Mouse (Mus musculus) bone marrow macrophage, adult 2 months (primary cell): ENCODE data around the gene Gdf7. TPM values are rescaled to one million over a fixed set of nuclear protein-coding genes. Genes with fewer than 3 reads are reported as not detected.

ENCODE experiments used
- H3K27ac ChIP-seq: 2 replicates; pipeline ENCODE4 v1.5.1; 2012; ENCODE audit warnings: low read depth, low read length; ENCODE audit not compliant: insufficient read depth
- H3K4me1 ChIP-seq: 2 replicates; pipeline ENCODE4 v1.6.1; 2012; ENCODE audit warnings: low read length; ENCODE audit not compliant: control insufficient read depth, insufficient read depth
- H3K4me3 ChIP-seq: 2 replicates; pipeline ENCODE4 v1.5.1; 2012; ENCODE audit warnings: mild to moderate bottlenecking, low read length, moderate library complexity; ENCODE audit not compliant: insufficient read depth
- CTCF ChIP-seq: IDR thresholded peaks from 2 replicates; pipeline ENCODE4 v1.5.1; 2012; ENCODE audit warnings: low read depth, mild to moderate bottlenecking, low read length, moderate library complexity
- POLR2A ChIP-seq: IDR thresholded peaks from 2 replicates; pipeline ENCODE4 v1.6.1; 2012; ENCODE audit warnings: mild to moderate bottlenecking, low read depth, low read length, borderline replicate concordance
- polyA plus RNA-seq: library from polyadenylated mRNA; stranded (reverse); fragments of >200 nt; gene quantifications from 2 replicates; pipeline ENCODE4 v1.2.4, GENCODE M21; 2012; ENCODE audit not compliant: missing spikeins, insufficient read depth, insufficient read length

Gene Gdf7
- polyA plus RNA-seq, 1 experiment: not detected

DNA sequence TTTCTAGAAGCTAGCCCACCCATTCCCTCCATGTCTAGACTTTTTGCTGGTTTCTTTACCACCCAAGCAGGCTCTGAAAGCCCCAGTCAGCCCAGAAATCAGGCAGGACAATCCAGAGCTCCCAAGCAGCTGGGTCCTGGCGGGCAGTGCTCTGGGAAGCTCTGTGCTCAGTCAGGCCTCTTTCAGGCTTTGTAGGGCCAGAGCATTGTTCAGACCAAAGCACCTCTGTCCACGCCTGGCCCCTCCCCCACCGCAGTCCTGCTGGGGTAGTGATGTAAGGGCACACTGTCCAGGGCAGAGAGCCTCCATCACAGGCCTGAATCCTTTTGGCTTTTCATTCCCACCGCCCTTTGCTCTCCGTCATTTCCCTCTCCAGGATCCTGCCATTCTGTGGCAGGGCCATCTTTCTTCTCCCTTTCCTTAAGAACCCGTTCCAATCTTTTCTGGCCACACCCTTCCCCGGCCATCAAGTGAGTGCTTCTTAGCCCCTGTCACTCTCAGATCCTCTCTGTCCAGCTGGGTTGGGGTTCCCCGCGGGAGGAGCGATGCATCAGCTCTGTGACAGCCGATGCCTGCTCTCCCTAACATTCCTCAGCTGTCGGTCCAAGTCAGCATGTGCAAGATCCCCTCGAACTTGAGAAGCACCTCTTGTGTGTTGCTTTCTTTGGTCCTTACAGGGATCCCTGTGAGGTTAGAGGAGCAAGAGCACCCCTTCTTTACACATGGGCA, 38.0 kb upstream of the Gdf7 start:
- H3K4me3 ChIP-seq: no peak overlapping the region
- no peak overlapping the region for H3K27ac ChIP-seq
- no peak for TF ChIP-seq CTCF
- no peak for TF ChIP-seq POLR2A
- H3K4me1 ChIP-seq: peaks cover 15% of the 10 kb centered on the region

DNA sequence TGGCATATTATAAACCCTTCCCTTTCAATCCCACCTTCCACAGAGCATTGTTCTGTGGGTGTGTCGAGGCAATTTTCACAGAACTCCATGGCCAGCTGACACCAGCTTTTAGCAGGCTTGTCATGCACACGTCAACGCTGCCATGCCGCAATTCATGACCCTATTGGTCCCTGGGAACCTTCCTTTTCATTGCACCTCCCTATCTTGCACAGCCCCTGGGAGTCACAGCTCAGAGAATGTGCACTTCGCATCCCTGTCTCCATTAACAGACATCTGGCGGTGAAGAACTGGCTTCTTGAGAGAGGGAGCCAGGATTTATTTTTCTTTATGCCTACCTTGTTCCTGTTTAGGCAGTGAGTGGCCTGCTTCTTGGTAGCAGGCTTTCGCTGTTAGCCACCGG, 37.2 kb upstream of the Gdf7 start:
- no peak overlapping the region for H3K4me3 ChIP-seq

DNA sequence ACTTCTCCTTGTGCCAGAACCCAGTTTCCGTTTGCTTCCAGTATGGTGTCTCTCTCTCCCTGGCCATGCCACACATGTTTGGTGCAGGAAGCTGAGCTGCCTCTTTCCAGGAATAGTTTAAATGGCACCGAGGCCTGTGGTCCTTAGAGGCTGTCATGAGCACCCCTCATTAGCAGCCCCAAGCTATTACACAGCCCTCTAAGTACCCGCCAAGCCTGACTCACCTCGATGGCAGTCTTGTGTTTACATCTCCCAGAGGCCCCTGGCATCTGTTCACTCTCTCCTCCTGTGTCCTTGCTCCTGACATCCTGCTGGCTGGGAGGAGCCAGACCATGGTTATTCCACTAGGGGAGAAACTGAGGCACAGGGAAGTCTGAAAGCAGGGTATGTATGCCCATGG, 36.7 kb upstream of the Gdf7 start:
- Histone ChIP-seq H3K27ac (no peak overlapping the region), H3K4me3 (no peak overlapping the region), H3K4me1 (peaks cover 6% of the 10 kb centered on the region)
- TF ChIP-seq POLR2A (no peak), CTCF (no peak)

More for the DNA sequence above, 37.2 kb upstream of the Gdf7 start:
- Histone ChIP-seq H3K27ac (no peak overlapping the region), H3K4me1 (peaks cover 7% of the 10 kb centered on the region)
- TF ChIP-seq CTCF (no peak), POLR2A (no peak)

DNA sequence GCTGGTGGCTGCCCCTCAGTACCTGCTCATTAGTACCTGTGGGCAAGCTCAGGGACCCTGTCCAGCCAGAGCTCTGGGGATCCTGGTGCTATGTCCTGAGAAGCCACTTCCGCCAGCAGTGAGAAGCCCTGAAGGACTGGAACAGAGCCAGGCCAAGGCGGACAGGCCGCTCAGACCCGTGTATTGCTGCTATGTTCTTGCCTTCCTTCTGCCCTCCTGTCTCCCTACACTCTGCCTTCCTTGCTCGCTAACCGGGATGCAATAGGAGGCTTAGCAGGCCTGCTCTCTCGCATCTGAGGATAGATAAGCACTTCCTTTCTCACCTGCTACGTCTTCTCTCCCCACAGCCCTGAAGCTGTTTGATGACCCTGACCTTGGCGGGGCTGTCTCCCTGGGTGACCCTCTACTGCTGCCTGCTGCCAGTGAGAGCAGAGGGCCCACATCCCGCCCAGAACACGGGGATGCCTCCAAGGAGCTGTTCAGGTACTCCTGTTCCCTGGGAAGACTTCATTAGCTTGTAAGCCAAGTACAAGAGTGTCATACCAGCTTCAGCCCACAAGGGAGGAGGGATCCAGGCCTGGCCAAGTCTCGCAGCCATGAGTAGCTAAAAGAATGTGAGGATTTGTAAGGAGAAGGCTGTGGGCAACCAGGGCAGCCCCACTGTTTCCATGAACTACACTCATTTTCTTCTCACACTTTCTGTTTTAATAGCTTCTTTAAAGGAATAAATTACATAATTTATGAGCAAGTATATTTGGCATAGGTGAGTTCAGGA, 35.7 kb upstream of the Gdf7 start:
- no peak overlapping the region for H3K27ac ChIP-seq
- peaks cover 6% of the 10 kb centered on the region for H3K4me1 ChIP-seq
- TF ChIP-seq POLR2A (no peak), CTCF (no peak)
- no peak overlapping the region for H3K4me3 ChIP-seq

DNA sequence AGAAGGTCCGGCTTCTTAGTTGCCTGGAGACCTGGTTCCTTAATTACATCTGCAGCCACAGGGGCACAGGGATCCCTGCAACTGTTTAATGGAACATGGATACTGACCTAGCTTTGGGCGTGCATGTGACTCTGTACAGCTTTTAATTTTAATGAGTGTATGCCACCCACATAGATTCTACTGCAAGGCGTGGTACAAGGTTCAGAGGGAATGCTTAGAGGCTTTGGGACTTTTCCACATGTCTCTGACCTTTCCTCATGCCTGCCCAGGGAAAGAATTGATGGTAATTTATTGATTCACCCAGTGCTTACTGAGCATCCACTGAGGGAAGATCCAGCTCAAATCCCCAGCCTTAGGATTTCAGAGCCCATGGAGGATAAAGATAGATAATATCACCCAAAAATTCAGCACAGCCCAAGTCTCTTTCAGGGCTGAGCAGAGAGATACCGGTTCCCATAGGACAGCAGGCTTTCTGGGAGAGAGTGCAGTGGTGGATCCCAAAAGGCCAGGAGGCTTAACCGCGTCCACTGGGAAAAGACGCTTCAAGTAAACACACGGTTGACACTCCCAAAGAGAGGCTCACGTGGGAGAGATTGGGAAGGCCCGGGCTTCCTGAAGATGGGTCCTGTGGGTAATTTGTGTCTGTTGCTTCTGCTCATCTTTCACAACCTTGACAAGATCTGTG, 35.0 kb upstream of the Gdf7 start:
- no peak overlapping the region for H3K27ac ChIP-seq

DNA sequence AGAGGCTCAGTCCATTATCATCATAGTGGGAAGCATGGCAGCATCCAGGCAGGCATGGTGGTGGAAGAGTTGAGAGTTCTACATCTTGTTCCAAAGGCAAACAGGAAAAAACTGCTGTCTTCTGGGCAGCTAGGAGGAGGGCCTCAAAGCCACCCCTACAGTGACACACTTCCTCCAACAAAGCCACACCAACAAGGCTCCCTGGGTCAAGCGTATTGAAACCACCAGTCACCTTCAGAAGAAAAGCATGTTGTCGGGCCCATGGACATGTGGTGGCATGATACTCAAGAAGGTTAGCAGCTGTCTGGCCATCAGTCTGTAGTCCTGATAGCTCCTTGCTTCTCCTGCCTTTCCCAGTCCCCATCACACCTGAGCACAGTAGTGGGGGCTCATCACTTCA, 33.7 kb upstream of the Gdf7 start:
- Histone ChIP-seq H3K4me3 (no peak overlapping the region), H3K27ac (no peak overlapping the region), H3K4me1 (no peaks in the 10 kb centered on the region; the same call in 1 of the 2 replicates)
- TF ChIP-seq POLR2A (no peak), CTCF (no peak)

More for the DNA sequence above, 35.0 kb upstream of the Gdf7 start:
- Histone ChIP-seq H3K4me1 (peaks cover 6% of the 10 kb centered on the region), H3K4me3 (no peak overlapping the region)
- TF ChIP-seq POLR2A (no peak), CTCF (no peak)

DNA sequence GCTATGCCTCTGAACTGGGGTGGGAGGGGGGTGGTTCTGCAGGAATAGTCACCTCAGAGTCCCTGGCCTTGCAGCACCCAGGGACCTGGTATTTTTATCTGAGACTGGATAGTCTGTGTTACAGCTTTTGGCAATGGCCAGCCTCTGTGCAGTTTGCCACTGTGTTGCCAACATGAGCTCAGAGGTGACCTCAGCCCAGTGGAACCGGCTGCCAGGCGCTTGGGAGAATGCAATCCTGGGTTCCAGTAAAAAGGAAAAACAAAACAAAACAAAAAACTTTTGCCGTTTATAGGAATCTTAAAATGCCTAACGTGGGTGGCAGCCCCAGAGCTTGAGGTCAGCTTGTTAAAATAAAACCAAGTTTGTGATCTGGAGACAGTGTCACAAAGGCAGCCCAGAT, 32.5 kb upstream of the Gdf7 start:
- TF ChIP-seq POLR2A (no peak), CTCF (no peak)
- H3K4me1 ChIP-seq: no peaks in the 10 kb centered on the region; the same call in 1 of the 2 replicates
- no peak overlapping the region for H3K27ac ChIP-seq
- H3K4me3 ChIP-seq: no peak overlapping the region

DNA sequence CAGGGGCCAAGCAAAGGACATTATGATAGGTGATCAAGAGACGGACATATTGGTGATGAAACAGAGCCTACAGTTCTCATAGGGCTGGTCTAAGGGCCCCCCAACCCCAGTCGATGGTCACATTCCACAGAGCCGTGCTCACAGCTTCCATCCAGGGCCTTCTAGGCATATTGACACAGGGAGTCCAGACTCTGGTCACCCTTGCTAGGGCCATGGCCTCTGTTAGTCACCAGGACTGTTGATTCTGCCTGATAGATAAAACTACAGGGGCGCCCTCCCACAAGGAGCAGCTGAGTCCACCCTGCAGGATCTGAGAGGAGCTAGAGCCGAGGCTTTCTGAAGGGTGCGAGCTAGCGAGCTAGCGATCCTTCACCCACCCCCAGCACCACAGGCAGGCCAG, 31.9 kb upstream of the Gdf7 start:
- H3K4me3 ChIP-seq: no peak overlapping the region
- no peak overlapping the region for H3K27ac ChIP-seq
- no peak for TF ChIP-seq POLR2A
- TF ChIP-seq CTCF: no peak
- no peaks in the 10 kb centered on the region; the same call in 1 of the 2 replicates for H3K4me1 ChIP-seq

DNA sequence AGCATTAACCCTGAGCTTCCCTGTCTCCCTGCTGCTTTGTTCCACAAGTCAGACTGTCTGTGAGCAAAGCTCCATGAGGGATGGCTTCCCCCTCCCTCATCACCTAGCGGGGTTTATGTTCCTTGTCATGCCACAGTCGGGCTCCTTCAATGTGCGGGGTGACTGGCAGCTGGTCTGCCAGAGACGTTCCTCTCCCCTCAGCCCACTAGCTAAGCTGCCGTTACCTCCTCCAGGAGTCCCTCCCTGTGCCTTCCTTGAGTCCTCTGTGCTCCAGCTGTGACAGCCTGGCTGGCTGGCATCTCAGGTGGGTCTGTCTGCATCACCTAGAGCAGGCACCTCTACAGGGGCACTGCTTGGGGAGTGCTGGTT, 30.4 kb upstream of the Gdf7 start:
- TF ChIP-seq POLR2A: no peak
- no peak for TF ChIP-seq CTCF
- no peak overlapping the region for H3K27ac ChIP-seq
- H3K4me1 ChIP-seq: no peaks in the 10 kb centered on the region; the same call in 1 of the 2 replicates
- no peak overlapping the region for H3K4me3 ChIP-seq
